Mouse (Mus musculus) thymus, postnatal 36 days (tissue): Measurements from ENCODE around the gene Prc1.

Experiments
- DNase-seq, 2 experiments: peaks; one replicate each; pipeline ENCODE4 v3.0.0; 2022; ENCODE audit warnings: mixed read lengths in 2 of 2

Prc1 gene

GRCm38 (mm10) chr7:80339793-80340628 lies 45.8 kb downstream of the Prc1 start:
- peak; percentile 98 for DNase-seq

GRCm38 (mm10) chr7:80340793-80341192 lies 46.5 kb downstream of the Prc1 start, which contains the start of gene Unc45a:
Unc45a (minus strand) TSS chr7:80341005.
- DNase-seq, result peak; percentile 83 to 86

GRCm38 (mm10) chr7:80341793-80342192 lies 47.5 kb downstream of the Prc1 start:
- no peak for DNase-seq

GRCm38 (mm10) chr7:80342858-80343257 lies 48.6 kb downstream of the Prc1 start, which contains the start of gene Hddc3:
Hddc3 (plus strand) TSS chr7:80343104.
- DNase-seq, result peak; percentile 94 to 96

- DNase-seq, result no peak
Observed at GRCm38 (mm10) chr7:80343270-80344018, 49.2 kb downstream of the Prc1 start.

- DNase-seq, result no peak
Observed at GRCm38 (mm10) chr7:80346173-80346572, 51.9 kb downstream of the Prc1 start.

- no peak for DNase-seq
Observed at GRCm38 (mm10) chr7:80346830-80347229, 52.6 kb downstream of the Prc1 start.

GRCm38 (mm10) chr7:80347670-80348586 lies 53.7 kb downstream of the Prc1 start:
- DNase-seq, result no peak

- DNase-seq, result no peak
Observed at GRCm38 (mm10) chr7:80350808-80351207, 56.6 kb downstream of the Prc1 start.

GRCm38 (mm10) chr7:80352920-80353319 lies 58.7 kb downstream of the Prc1 start:
- no peak for DNase-seq

GRCm38 (mm10) chr7:80356351-80356750 lies 62.1 kb downstream of the Prc1 start:
- DNase-seq, result no peak

GRCm38 (mm10) chr7:80357156-80357555 lies 62.9 kb downstream of the Prc1 start:
- DNase-seq, result no peak

GRCm38 (mm10) chr7:80358039-80358438 lies 63.8 kb downstream of the Prc1 start:
- DNase-seq, result no peak

GRCm38 (mm10) chr7:80360435-80360834 lies 66.2 kb downstream of the Prc1 start:
- no peak for DNase-seq

GRCm38 (mm10) chr7:80365759-80366158 lies 71.5 kb downstream of the Prc1 start:
- no peak for DNase-seq
